Mouse (Mus musculus): ENCODE data around the gene Lyzl4.
"Not testable (repeated sequence)": the region's sequence is repeated elsewhere in the genome, so short reads cannot be mapped to it uniquely, and the experiment has no call there.

Gene Lyzl4

GRCm38 (mm10) chr9:121600201-121600860 lies 41.6 kb downstream of the Lyzl4 start:
- DNase-seq (ENCODE audit: low spot score in 2 of 2), result peak; percentile 64 to 71

GRCm38 (mm10) chr9:121599551-121599950 lies 42.3 kb downstream of the Lyzl4 start:
- DNase-seq (ENCODE audit: low spot score in 2 of 2), result no peak

- DNase-seq (ENCODE audit: low spot score in 2 of 2), result no peak
These were observed 43.8 kb downstream of the Lyzl4 start for GRCm38 (mm10) chr9:121598106-121598505.

GRCm38 (mm10) chr9:121594771-121595170 lies 47.1 kb downstream of the Lyzl4 start:
- no peak for DNase-seq (ENCODE audit: low spot score in 2 of 2)

GRCm38 (mm10) chr9:121593768-121594167 lies 48.1 kb downstream of the Lyzl4 start:
- not testable (repeated sequence) for DNase-seq (ENCODE audit: low spot score in 2 of 2)

GRCm38 (mm10) chr9:121592948-121593550 lies 48.8 kb downstream of the Lyzl4 start:
- peak; percentile 38 to 43 for DNase-seq (ENCODE audit: low spot score in 2 of 2)

GRCm38 (mm10) chr9:121589533-121589932 lies 52.4 kb downstream of the Lyzl4 start:
- DNase-seq (ENCODE audit: low spot score in 2 of 2), result no peak

GRCm38 (mm10) chr9:121574380-121574779 lies 67.5 kb downstream of the Lyzl4 start:
- no peak for DNase-seq (ENCODE audit: low spot score in 2 of 2)

- no peak for DNase-seq (ENCODE audit: low spot score in 2 of 2)
These were observed 73.4 kb downstream of the Lyzl4 start for GRCm38 (mm10) chr9:121568451-121568850.

- no peak for DNase-seq (ENCODE audit: low spot score in 2 of 2)
These were observed 75.5 kb downstream of the Lyzl4 start for GRCm38 (mm10) chr9:121566387-121566786.

- DNase-seq (ENCODE audit: low spot score in 2 of 2), result no peak
These were observed 78.6 kb downstream of the Lyzl4 start for GRCm38 (mm10) chr9:121563276-121563675.

GRCm38 (mm10) chr9:121560515-121560914 lies 81.4 kb downstream of the Lyzl4 start:
- no peak for DNase-seq (ENCODE audit: low spot score in 2 of 2)

GRCm38 (mm10) chr9:121558167-121558566 lies 83.7 kb downstream of the Lyzl4 start:
- DNase-seq (ENCODE audit: low spot score in 2 of 2), result no peak

- peak; percentile 54 to 67 for DNase-seq (ENCODE audit: low spot score in 2 of 2)
These were observed 85.0 kb downstream of the Lyzl4 start for GRCm38 (mm10) chr9:121556913-121557312.

- DNase-seq (ENCODE audit: low spot score in 2 of 2), result peak; percentile 69
These were observed 86.4 kb downstream of the Lyzl4 start for GRCm38 (mm10) chr9:121555395-121556000.

GRCm38 (mm10) chr9:121553643-121554042 lies 88.3 kb downstream of the Lyzl4 start:
- no peak for DNase-seq (ENCODE audit: low spot score in 2 of 2)

GRCm38 (mm10) chr9:121550327-121550771 lies 91.5 kb downstream of the Lyzl4 start:
- peak; percentile 27 to 41 for DNase-seq (ENCODE audit: low spot score in 2 of 2)

- DNase-seq (ENCODE audit: low spot score in 2 of 2), result no peak
These were observed 92.5 kb downstream of the Lyzl4 start for GRCm38 (mm10) chr9:121549444-121549843.

GRCm38 (mm10) chr9:121549010-121549409 lies 92.9 kb downstream of the Lyzl4 start:
- no peak for DNase-seq (ENCODE audit: low spot score in 2 of 2)

GRCm38 (mm10) chr9:121547431-121547830 lies 94.5 kb downstream of the Lyzl4 start:
- DNase-seq (ENCODE audit: low spot score in 2 of 2), result no peak

- DNase-seq (ENCODE audit: low spot score in 2 of 2), result no peak
These were observed 100.4 kb downstream of the Lyzl4 start for GRCm38 (mm10) chr9:121541530-121541929.

- no peak for DNase-seq (ENCODE audit: low spot score in 2 of 2)
These were observed 109.3 kb downstream of the Lyzl4 start for GRCm38 (mm10) chr9:121532626-121533025.

Measured in right cerebral cortex, adult 2 months (tissue).